Mouse (Mus musculus): Measurements from ENCODE around the gene Dzip1. TPM values are rescaled to one million over a fixed set of nuclear protein-coding genes. Genes with fewer than 3 reads are reported as not detected.

The Dzip1 gene
- 16.0 and 22.7 TPM in 2 replicates for total RNA-seq (2021)
- long read RNA-seq, partial matches to known transcripts, result 1 of 3 reads
- long read RNA-seq, other reads (novel, unspliced or antisense), result 2 of 3 reads

DNA sequence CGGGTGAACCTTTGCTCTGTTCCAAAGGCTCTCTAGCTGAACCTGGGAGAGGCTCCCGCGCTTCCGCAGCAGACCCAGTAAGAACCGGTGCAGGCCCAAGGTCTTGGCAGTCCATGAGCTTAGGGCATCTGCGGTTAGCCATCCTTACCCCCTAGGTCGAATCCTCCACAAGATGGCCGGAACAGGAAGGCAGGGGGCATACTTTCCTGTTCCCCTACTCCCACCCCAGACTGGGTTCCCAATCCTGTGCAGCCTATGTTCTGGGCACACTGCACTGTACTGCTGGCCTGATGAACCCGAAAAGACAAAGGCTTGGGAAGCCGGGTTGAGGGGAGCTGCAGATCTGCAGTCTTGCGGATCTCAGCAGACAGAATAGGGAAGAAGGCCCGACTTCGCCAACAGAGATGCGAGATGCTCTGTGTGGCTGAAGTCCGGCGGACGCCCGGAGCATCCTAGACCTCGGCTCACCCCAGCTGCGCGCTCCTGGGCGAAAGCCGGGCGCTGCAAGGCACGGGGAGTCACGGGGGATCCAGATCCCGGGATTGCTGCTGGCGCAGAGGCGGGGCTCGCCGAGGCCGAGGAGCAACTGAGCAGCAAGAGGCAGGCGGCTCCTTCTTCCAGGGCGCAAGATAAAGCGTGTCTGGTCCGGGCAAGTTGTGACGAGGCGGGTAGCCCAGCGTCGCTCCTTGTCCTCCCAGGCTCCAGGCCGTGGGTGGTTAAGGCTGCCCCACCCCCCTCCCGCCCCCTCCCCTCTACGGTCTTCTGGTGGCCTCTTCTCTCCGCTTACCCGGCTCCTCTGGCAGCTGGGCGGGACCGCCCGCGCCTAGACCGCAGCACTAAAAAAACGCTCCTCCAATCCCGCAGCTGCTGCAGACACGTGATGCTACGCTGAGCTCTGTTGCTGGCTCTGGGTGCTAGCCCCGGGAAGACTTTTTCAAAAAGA is at the start of gene Dzip1:
Dzip1 (minus strand) TSS at position 788 of the 943 bp plus-strand sequence.
- DNase-seq, result peak; percentile 70

- no peak for DNase-seq
These were observed 47.0 kb upstream of the Dzip1 start for GRCm38 (mm10) chr14:118972268-118972667.

DNA sequence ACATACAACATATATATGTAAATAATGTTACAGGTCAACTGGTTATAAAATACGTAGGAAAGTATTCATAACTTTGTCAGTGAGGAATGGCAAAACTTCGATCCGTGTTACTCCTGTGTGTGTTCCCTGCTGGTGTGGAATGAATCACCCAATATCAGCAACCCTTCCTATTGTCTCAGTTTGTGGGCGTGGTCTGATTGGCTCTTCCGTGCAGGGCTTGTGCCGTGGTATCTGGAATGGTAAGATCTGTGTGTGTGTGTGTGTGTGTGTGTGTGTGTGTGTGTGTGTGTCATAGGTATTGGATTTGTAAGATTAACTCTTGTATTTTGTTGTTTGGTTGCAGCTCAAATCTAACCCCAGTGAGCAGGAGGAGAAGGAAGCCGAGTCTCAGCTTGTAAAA is 42.4 kb upstream of the Dzip1 start:
- no peak for DNase-seq

- DNase-seq, result no peak
These were observed 40.2 kb upstream of the Dzip1 start for GRCm38 (mm10) chr14:118965356-118966000.

GRCm38 (mm10) chr14:118958010-118958409 is 32.8 kb upstream of the Dzip1 start:
- no peak for DNase-seq

- DNase-seq, result peak; percentile 6
These were observed 26.8 kb upstream of the Dzip1 start for GRCm38 (mm10) chr14:118951912-118952583.

DNA sequence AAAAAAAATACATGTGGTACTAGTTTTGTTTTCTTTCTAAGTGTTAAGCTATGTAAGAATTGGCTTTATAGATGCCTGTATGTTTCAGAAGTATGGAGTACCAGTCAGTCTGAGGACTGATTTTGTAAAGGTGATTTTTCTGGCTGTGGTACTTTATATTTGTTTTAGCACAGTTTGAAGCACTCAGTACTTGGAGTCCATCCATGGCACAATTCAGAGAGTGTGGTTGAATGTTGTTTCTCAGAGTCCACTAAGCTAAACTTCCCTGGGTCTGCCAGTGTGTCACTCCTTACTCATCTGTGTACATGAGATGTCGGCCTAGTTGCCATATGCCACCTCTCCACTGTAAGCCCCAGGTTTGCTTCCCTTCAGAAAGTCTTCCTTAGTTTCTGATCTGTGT is 23.6 kb upstream of the Dzip1 start:
- DNase-seq, result no peak

DNA sequence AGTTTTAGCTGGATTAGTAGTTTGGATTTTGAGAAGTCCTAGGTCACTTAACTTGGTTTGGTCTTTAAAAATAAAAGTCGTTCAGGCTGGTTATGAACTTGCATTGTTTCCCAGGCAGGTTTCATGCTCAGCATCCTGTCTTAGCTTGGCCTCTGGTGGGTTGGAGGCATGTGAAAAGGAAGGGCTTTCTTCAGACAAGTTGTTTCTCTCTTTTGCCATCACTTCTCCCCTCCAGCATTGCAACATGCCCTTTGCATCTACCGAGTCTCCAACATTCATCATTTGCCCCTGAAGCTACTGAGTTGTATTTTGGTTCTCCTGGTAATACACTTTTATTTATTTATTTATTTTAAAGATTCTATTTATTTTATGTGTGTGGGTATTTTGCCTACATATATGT is 19.4 kb upstream of the Dzip1 start:
- DNase-seq, result no peak

DNA sequence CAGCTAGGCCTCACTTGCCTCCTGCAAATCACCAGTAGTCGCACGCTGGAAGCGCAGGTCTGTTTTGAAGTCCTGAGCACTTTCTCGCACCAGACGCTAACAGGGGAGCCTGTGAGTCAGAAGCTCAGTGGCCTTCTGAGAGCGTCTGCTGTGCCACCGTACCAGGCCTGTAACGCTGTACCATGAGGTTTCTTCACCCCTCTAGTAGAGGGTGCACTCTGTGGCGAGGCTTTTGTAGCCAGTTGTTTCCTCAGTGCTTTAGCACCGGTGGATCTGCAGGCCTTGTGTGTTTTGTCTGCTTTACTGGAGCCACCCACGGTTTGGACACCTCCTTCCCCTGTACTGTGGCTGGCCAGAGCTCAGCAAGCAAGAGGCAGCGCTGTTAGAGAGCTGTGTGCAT is 16.8 kb upstream of the Dzip1 start:
- peak; percentile 7 for DNase-seq

DNA sequence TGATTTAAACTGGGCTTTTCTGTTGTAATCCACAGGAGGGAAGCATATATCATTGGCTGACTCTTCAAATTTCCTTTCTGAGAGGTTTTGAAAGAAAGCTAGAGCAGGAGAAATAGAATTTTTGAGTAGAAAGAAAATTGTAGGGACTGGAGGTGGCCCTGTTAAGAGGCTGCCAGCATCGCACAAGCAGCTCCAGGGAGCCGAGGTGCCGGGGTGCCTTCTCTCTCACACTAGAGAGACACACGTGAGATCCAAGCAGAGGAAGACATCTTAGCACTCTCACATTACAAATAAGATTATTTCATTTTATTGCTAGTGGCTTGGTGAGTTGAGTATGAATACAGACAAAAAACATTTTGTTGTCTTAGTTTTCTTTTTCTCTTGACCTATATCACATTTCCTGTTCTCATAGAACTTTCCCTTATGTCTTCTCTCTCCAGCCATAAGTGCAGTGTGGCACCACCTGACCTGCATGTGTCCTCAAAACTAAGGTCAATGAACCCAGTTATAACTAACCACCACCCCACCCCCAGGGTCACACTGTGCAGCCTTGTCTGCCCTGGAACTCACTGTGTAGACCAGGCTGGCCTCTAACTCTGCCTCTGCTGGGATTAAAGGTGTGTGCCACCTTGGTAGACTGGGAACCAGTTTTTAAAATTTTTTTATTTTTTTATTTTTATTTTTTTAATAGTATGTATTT is 15.7 kb upstream of the Dzip1 start:
- DNase-seq, result no peak

DNA sequence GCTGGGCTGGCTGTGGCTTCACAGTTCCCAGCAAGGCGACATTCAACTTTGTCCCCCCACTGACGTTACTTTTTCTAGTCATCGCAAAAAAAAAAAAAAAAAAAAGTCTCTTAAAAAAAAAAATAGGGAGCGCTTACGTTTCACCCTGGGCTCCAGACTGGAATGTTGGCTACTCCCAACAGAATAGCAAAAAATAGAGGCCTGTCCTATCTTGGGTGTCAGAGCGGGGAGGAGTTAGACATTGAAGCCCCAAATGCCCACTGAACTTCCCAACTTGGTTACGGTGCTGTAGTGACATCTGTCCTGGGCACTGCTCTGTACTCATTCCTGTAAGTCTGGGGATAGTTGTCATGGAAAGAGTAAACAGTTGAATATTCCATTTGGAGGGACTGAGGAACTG is 13.3 kb upstream of the Dzip1 start:
- no peak for DNase-seq

GRCm38 (mm10) chr14:118937533-118938492 is 12.6 kb upstream of the Dzip1 start, which contains the start of gene Dnajc3:
TSS of gene Dnajc3 (plus strand) at chr14:118937976.
- DNase-seq, result peak; percentile 100

- DNase-seq, result no peak
These were observed 11.7 kb upstream of the Dzip1 start for GRCm38 (mm10) chr14:118936952-118937351.

- DNase-seq, result no peak
These were observed 11.0 kb upstream of the Dzip1 start for GRCm38 (mm10) chr14:118936236-118936635.

DNA sequence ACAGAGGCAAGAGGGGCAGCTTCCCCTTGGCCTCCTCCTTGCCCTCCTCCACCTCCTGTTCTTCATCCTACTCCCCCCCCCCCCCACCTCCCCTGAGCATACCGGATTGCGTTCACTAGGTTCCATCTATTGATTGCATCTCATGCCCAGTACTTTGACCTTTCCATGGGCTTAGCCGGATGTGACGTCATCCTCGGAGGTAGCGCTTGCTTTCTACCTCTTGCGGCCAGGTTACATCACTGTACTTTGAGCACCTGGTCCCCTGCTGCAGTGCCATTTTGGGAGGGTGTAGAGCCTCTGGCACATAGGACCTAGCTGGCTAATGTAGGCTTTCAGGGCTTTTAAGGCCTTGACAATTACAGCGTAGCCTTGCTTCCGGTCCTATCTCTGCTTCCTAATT is 9.4 kb upstream of the Dzip1 start:
- DNase-seq, result no peak

DNA sequence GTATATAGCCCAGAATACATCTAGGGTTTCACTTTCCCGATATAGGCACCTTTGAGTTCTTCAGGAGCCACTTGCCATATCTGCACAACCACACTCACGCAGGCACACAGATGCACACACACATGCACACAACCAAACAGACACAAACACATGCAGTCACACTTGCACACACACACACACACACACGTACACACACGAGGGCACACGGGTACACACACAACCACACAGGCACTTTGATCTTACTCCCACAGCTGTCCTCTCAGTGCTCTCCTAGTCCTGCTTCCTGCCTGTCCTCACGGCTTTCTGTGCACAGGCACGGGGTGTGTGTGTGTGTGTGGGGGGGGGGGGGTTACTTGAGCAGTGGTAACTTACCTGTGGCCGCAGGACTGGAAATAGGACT is 7.7 kb upstream of the Dzip1 start:
- no peak for DNase-seq

DNA sequence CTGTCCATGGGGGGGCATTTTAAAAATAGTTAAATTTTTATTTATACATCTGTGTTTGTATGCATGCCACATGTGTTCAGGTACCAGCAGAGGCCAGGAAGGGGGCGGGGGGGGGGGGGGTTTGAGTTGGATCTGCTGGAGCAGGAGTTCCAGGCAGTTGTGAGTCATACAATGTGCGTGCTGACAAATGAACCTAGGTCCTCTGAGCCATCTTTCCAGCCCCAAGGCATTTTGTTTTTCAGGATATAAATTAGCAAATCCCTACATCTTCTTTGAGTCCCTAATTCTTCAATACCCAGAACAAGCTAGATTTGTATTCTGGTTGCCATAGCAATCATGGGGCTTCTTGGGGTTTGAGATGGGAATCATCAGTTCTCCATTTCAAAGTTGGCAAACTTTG is 5.9 kb upstream of the Dzip1 start:
- DNase-seq, result no peak

DNA sequence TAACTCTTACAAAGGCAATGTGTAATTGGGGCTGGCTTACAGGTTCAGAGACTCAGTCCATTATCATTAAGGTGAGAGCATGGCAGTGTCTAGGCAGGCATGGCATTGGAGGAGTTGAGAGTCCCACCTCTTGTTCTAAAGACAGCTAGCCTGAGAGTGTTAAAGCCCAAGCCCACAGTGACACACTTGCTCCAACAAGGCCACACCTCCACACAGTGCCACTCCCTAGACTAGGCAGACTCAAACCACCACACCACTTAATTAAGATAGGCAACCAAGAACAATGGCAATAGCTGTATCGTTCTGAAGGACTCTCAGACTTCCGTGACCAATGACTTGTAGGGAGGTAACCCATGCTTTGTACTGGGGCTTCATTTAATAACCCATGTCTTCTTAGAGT is 5.5 kb upstream of the Dzip1 start:
- DNase-seq, result no peak

GRCm38 (mm10) chr14:118929779-118930178 is 4.5 kb upstream of the Dzip1 start:
- no peak for DNase-seq

GRCm38 (mm10) chr14:118928565-118928964 is 3.3 kb upstream of the Dzip1 start:
- DNase-seq, result no peak

GRCm38 (mm10) chr14:118922667-118923184 is 2.5 kb downstream of the Dzip1 start:
- peak; percentile 22 for DNase-seq
